ENCODE assay signal across 9 mouse cellular contexts in the genomic region with DNA sequence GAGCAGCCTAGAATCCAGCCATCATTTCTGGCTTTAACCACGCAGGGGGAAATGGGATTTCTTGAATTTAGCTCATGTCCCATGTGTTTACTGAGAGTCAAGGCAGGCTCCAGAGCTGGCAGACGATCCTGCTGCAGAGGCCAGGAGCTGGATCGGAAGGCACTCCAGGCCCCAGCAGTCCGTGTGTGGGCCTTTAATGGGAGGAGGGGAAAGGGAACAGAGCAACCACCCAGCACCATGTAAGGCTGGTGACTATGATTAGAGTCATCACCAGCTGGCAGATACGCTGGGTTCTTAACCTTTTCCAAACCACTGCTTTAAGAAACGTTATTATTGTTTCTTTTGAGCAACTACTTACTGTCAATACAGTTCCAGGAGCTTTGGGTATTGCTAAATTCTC. TPM values are rescaled to one million over a fixed set of nuclear protein-coding genes. Genes with fewer than 3 reads are reported as not detected.
A peak's percentile ranks its signal among the peaks of the same experiment; 100 is the strongest.
DNase-seq lines count a peak whose midpoint lies in the region; ATAC-seq and TF ChIP-seq lines count a peak whose summit lies in the region.
"Had no signal": no experiment of that assay in that cellular context is flagged by ENCODE, and none has a peak within 500 bp of the region (broad histone marks: within the 10 kb centered on the region; RNA-seq: fewer than 3 reads in every experiment).

No protein-coding gene starts in this region.

- TF ChIP-seq CTCF in kidney, adult 2 months (conservative IDR thresholded peaks at IDR 0.05; ENCODE audit: insufficient read depth, insufficient read length, low read depth, low read length) = no peak

- no peaks in the 10 kb centered on the region for H3K36me3 ChIP-seq in kidney, adult 2 months (ENCODE audit: control insufficient read depth, insufficient read depth, low read length)
- H3K36me3 ChIP-seq: G1E had no signal

- WGBS in kidney, adult 2 months = 16% methylated on average over 6 of the region's 6 CpGs

- ATAC-seq in frontal cortex, adult (ENCODE audit: low TSS enrichment) = peak; percentile 79
- no peak for ATAC-seq in megakaryocyte-erythroid progenitor cell, adult 5-6 weeks (replicated peaks; ENCODE audit: low FRiP score, low TSS enrichment, poor library complexity, severe bottlenecking)

- H3K27ac ChIP-seq in kidney, adult 2 months (ENCODE audit: insufficient read depth, low read depth, low read length) = peak overlapping the region; percentile 79

- peaks cover 26% of the 10 kb centered on the region for H3K4me1 ChIP-seq in kidney, adult 2 months (ENCODE audit: control insufficient read depth, insufficient read depth, low read length)

- DNase-seq in frontal cortex, postnatal 14 days (ENCODE audit: low spot score in 2 of 2) = no peak
- peak; percentile 79 to 84 for DNase-seq in adrenal gland, postnatal 36 days
- peak; percentile 86 to 93 for DNase-seq in heart, adult 18-20 months
- DNase-seq in kidney, adult 2 months = peak; percentile 68
- peak; percentile 73 for DNase-seq in lung, postnatal 25 days (ENCODE audit: low spot score)
- no peak for DNase-seq in B cell, adult 2 months

- no peaks in the 10 kb centered on the region for H3K27me3 ChIP-seq in kidney, adult 2 months (replicated peaks; ENCODE audit: control insufficient read depth, insufficient read depth, low read length)

- peak overlapping the region; percentile 21 for H3K4me3 ChIP-seq in kidney, adult 2 months (ENCODE audit: insufficient read depth, low read depth, low read length)

- TF ChIP-seq POLR2A in kidney, adult 2 months (IDR thresholded peaks at IDR 0.05; ENCODE audit: low read depth, low read length) = no peak

RNA-seq across cellular contexts. Expression of a gene that starts 1.9 kb away (rescaled TPM):
- 10 to 100 TPM; 12.5 to 18.9 TPM for total RNA-seq in adrenal gland, postnatal 36 days (2021)
- 1 to 10 TPM; 4.7 to 5.4 TPM for total RNA-seq in heart, adult 18-20 months (2021)
- polyA plus RNA-seq in kidney, adult 2 months (2012; rRNA removed) = 10.4 and 12.8 TPM in 2 replicates
- 1.9 and 4.2 TPM in 2 replicates for total RNA-seq in megakaryocyte-erythroid progenitor cell, adult 5-6 weeks (2014; fragmentation: Nextera tagmentation)
- total RNA-seq in megakaryocyte-erythroid progenitor cell, adult 5-6 weeks (2017) = 0.42 and 0.80 TPM in 2 replicates

Comparison
In these comparisons a context has a peak if more than half of its experiments do, and no peak if none do; other contexts are left out.
1. DNase-seq: peak in adrenal gland, postnatal 36 days (2 of 2), heart, adult 18-20 months (2 of 2), kidney, adult 2 months (single experiment) and lung, postnatal 25 days (single experiment); none in frontal cortex, postnatal 14 days (0 of 2) and B cell, adult 2 months (0 of 2).